Mouse (Mus musculus): ENCODE measurements around the gene Rapgef6.

- TF ChIP-seq CTCF (IDR thresholded peaks at IDR 0.05; ENCODE audit: low read depth, low read length), result no peak
- TF ChIP-seq POLR2A (IDR thresholded peaks at IDR 0.05; ENCODE audit: insufficient read depth, low read length), result no peak
Observed at GRCm38 (mm10) chr11:54724353-54725034, 201.8 kb downstream of the Rapgef6 start.

Measured in ES-Bruce4 (cell line).